Mouse (Mus musculus) left cerebral cortex, postnatal 10 days (tissue): ENCODE data around the gene Rpl18. TPM values are rescaled to one million over a fixed set of nuclear protein-coding genes. Genes with fewer than 3 reads are reported as not detected.

Experiments
- DNase-seq, 2 experiments: peaks; one replicate each; pipeline ENCODE4 v3.0.0; 2021 to 2022; ENCODE audit warnings: low spot score in 2 of 2, mixed read lengths in 1 of 2; ENCODE audit errors: extremely low spot score in 1 of 2
- intact Hi-C: fragments of 180-260 bp; cut with DNase I; formaldehyde crosslinking; loops from one replicate; pipeline ENCODE4 v1.15.1; 2025
- total RNA-seq, 2 experiments: library from RNA; stranded (reverse); gene quantifications; 2 replicates each; pipeline ENCODE4 v1.2.3; 2021

The Rpl18 gene
- 100 to 1,000 TPM; 437 to 456 TPM for total RNA-seq

GRCm38 (mm10) chr7:45715090-45715708 lies at the start of gene Rpl18:
Gene Rpl18 (plus strand): TSS chr7:45715457.
- DNase-seq = peak; percentile 98 to 100
- intact Hi-C loops = no loop called here

- no peak for DNase-seq
- intact Hi-C loops = no loop called here
Observed at GRCm38 (mm10) chr7:45666161-45666560, 49.1 kb upstream of the Rpl18 start, which contains the start of gene Fut2. Gene Fut2 (minus strand): TSS chr7:45666394.

GRCm38 (mm10) chr7:45667761-45668160 lies 47.5 kb upstream of the Rpl18 start:
- no peak for DNase-seq
- intact Hi-C loops = no loop called here

- intact Hi-C loops = no loop called here
- no peak for DNase-seq
Observed at GRCm38 (mm10) chr7:45668921-45669320, 46.3 kb upstream of the Rpl18 start.

GRCm38 (mm10) chr7:45677627-45678295 lies 37.5 kb upstream of the Rpl18 start:
- intact Hi-C loops = no loop called here
- no peak for DNase-seq

GRCm38 (mm10) chr7:45678513-45678912 lies 36.7 kb upstream of the Rpl18 start:
- intact Hi-C loops = no loop called here
- no peak for DNase-seq

- intact Hi-C loops = loop anchor here (5.0 to 10.0 kb wide), 3 partner anchors 38 to 205 kb away; partner anchors contain the start of gene Rasip1
- peak in 1 of 2 experiments; percentile 56 for DNase-seq
Observed at GRCm38 (mm10) chr7:45679966-45680621, 35.2 kb upstream of the Rpl18 start.

GRCm38 (mm10) chr7:45681046-45681736 lies 34.1 kb upstream of the Rpl18 start:
- DNase-seq = no peak
- intact Hi-C loops = loop anchor here (5.0 to 10.0 kb wide), 3 partner anchors 39 to 206 kb away; partner anchors contain the start of gene Rasip1

- DNase-seq = peak; percentile 80 to 92
- intact Hi-C loops = loop anchor here (5.0 to 10.0 kb wide), 3 partner anchors 40 to 208 kb away; partner anchors contain the start of gene Rasip1
Observed at GRCm38 (mm10) chr7:45682144-45683126, 32.8 kb upstream of the Rpl18 start.

- intact Hi-C loops = loop anchor here (5.0 to 10.0 kb wide), 3 partner anchors 41 to 209 kb away; partner anchors contain the start of gene Rasip1
- DNase-seq = no peak
Observed at GRCm38 (mm10) chr7:45683396-45684050, 31.7 kb upstream of the Rpl18 start, which contains the start of gene Ntn5. Gene Ntn5 (plus strand): TSS chr7:45684022.

GRCm38 (mm10) chr7:45685811-45686210 lies 29.4 kb upstream of the Rpl18 start:
- no peak for DNase-seq
- intact Hi-C loops = loop anchor here (10.0 kb wide), 1 partner anchor 211 kb away; no protein-coding TSS in a partner anchor

- DNase-seq = no peak
- intact Hi-C loops = loop anchor here (10.0 kb wide), 1 partner anchor 212 kb away; no protein-coding TSS in a partner anchor
Observed at GRCm38 (mm10) chr7:45686841-45687240, 28.4 kb upstream of the Rpl18 start.

GRCm38 (mm10) chr7:45689099-45689498 lies 26.2 kb upstream of the Rpl18 start:
- DNase-seq = no peak
- intact Hi-C loops = loop anchor here (10.0 kb wide), 1 partner anchor 214 kb away; no protein-coding TSS in a partner anchor

- no peak for DNase-seq
- intact Hi-C loops = loop anchor here (5.0 to 10.0 kb wide), 2 partner anchors 82 to 215 kb away; no protein-coding TSS in a partner anchor
Observed at GRCm38 (mm10) chr7:45689800-45690199, 25.5 kb upstream of the Rpl18 start.

- no peak for DNase-seq
- intact Hi-C loops = loop anchor here (5.0 kb wide), 1 partner anchor 85 kb away; no protein-coding TSS in a partner anchor
Observed at GRCm38 (mm10) chr7:45692364-45692763, 22.9 kb upstream of the Rpl18 start.

- intact Hi-C loops = loop anchor here (5.0 kb wide), 1 partner anchor 87 kb away; no protein-coding TSS in a partner anchor
- DNase-seq = peak in 1 of 2 experiments; percentile 36
Observed at GRCm38 (mm10) chr7:45693921-45694591, 21.2 kb upstream of the Rpl18 start, which contains the start of gene Sec1. Gene Sec1 (minus strand): TSS chr7:45694402.
